Mouse (Mus musculus): ENCODE measurements around the gene Ccl27b. TPM values are rescaled to one million over a fixed set of nuclear protein-coding genes. Genes with fewer than 3 reads are reported as not detected.
"Not testable (repeated sequence)": the region's sequence is repeated elsewhere in the genome, so short reads cannot be mapped to it uniquely, and the experiment has no call there.

Ccl27b gene
- not detected in 2 replicates for total RNA-seq (2017)

DNA sequence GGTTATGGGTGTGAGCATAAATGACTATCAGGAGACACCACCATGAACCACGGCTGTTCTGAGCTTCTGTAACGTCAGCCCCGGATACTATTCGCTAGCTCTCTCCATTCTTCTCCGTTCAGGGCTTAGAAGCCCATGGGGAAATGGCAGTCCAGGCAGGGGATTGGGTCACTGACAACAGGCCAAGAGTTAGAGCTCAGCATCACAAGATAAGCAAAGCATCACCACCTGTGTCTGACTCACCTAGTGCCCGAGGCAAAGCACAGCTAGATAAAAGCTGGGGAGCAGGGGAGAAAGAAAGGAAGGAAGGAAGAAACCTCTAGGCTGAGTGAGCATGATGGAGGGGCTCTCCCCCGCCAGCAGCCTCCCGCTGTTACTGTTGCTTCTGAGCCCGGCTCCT lies at the start of gene Ccl27b:
Gene Ccl27b, plus strand, starts transcription at position 301 of the 400 bp plus-strand sequence.
- not testable (repeated sequence) for ATAC-seq (replicated peaks in 1 of 2; ENCODE audit: insufficient read depth in 1 of 2, low FRiP score in 2 of 2, low TSS enrichment in 1 of 2, low read depth in 1 of 2, poor library complexity in 2 of 2, severe bottlenecking in 2 of 2)

DNA sequence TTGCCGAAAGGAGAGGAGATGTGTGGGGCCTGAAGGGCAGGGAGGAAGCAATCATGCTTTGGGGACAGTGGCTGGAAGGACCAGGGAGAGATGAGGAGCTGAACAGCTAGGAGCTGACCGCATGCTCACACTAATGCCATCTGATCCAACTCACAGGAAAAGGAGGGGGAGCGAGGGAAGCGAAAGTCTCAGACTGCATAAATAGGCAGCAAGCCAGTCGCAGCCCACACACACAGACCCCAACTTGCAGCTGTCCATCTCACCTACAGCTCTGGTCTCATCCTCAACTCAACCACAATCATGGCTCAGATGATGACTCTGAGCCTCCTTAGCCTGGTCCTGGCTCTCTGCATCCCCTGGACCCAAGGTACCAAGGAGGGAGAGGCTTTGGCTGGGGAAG lies 43.2 kb upstream of the Ccl27b start, which contains the start of gene Gm10591:
Gene Gm10591, plus strand, starts transcription at position 301 of the 400 bp plus-strand sequence.
- not testable (repeated sequence) for ATAC-seq (replicated peaks in 1 of 2; ENCODE audit: insufficient read depth in 1 of 2, low FRiP score in 2 of 2, low TSS enrichment in 1 of 2, low read depth in 1 of 2, poor library complexity in 2 of 2, severe bottlenecking in 2 of 2)

DNA sequence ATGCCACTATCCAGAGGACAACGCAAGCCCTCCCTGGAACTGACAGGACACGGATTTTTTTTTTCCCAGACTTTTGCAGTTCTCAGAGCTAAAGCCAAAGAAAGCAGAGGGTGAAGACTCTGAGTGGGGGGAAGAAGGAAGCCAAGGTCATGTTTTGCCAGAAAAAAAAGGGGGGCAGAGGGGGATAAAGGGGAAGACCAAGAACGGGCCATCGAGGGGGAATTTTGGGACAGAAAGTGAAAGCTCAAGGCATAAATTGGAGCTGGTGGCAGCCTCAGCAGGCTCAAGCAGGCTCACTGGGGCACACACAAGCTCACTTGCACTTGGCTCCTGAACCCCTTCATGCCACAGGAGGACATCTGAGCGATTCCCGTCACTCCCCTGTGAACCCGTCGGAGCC lies 25.6 kb upstream of the Ccl27b start, which contains the start of gene Gm2564:
Gene Gm2564, plus strand, starts transcription at position 301 of the 400 bp plus-strand sequence.
- ATAC-seq (replicated peaks in 1 of 2; ENCODE audit: insufficient read depth in 1 of 2, low FRiP score in 2 of 2, low TSS enrichment in 1 of 2, low read depth in 1 of 2, poor library complexity in 2 of 2, severe bottlenecking in 2 of 2): not testable (repeated sequence)

DNA sequence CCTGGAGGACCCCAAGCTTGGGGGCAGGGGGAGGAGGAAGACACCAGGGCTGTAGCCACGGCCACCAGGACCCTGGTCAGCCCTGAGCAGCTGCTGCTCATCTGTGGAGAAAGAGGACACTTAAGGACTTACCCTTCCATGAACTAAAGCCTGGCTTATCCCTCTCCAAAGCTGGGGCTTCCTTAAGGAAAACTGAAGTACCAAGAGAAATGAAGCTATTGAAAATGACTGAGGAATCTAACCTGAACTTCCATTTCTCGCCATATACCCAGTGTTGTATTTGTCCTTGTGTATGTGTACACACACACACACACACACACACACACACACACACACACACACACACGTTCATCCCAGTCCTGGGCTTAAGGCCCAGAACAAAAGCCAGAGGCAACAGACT lies 6.7 kb downstream of the Ccl27b start, which contains the start of gene Il11ra2:
Gene Il11ra2, minus strand, starts transcription at position 101 of the 400 bp plus-strand sequence.
- ATAC-seq (replicated peaks in 1 of 2; ENCODE audit: insufficient read depth in 1 of 2, low FRiP score in 2 of 2, low TSS enrichment in 1 of 2, low read depth in 1 of 2, poor library complexity in 2 of 2, severe bottlenecking in 2 of 2): not testable (repeated sequence)

DNA sequence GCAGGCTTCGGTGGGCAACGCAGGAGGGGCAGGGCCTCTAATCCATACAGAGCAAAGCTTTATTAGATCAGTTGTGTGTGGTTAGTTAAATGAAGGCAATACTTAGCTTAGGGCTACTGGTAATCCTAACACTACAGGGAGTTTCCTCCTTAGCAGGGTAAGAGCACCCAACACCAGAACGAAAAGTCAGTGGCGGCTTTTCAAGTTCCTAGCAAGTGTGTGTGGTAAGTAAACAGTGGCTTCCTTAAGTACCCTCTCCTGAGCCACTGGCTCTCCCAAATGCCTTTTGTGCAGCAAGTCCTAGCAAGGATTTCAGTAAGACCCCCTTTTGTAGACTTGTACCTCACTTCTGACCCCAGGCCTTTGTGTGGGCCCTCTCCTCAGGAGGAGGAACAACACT lies 20.4 kb downstream of the Ccl27b start:
- ATAC-seq (replicated peaks in 1 of 2; ENCODE audit: insufficient read depth in 1 of 2, low FRiP score in 2 of 2, low TSS enrichment in 1 of 2, low read depth in 1 of 2, poor library complexity in 2 of 2, severe bottlenecking in 2 of 2): not testable (repeated sequence)

DNA sequence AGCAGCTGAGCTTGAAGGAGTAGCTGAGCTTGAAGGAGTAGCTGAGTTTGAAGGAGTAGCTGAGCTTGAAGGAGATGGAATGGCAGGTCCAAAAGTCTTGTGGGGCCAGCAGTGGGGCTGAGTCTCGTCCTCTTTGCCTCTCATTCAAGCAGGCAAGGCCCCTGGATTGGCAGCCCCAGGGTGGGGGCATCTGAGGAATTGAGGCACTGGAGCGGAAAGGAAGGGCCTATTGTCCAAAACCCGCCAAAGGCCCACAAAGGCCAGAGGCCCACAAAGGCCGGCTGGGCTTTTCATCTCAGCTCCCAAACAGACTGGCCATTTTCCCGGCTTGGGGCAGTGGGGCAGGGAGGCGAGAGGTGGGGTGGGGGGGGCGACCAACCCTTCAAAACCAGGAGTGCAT lies 24.3 kb downstream of the Ccl27b start:
- ATAC-seq (replicated peaks in 1 of 2; ENCODE audit: insufficient read depth in 1 of 2, low FRiP score in 2 of 2, low TSS enrichment in 1 of 2, low read depth in 1 of 2, poor library complexity in 2 of 2, severe bottlenecking in 2 of 2): not testable (repeated sequence)

DNA sequence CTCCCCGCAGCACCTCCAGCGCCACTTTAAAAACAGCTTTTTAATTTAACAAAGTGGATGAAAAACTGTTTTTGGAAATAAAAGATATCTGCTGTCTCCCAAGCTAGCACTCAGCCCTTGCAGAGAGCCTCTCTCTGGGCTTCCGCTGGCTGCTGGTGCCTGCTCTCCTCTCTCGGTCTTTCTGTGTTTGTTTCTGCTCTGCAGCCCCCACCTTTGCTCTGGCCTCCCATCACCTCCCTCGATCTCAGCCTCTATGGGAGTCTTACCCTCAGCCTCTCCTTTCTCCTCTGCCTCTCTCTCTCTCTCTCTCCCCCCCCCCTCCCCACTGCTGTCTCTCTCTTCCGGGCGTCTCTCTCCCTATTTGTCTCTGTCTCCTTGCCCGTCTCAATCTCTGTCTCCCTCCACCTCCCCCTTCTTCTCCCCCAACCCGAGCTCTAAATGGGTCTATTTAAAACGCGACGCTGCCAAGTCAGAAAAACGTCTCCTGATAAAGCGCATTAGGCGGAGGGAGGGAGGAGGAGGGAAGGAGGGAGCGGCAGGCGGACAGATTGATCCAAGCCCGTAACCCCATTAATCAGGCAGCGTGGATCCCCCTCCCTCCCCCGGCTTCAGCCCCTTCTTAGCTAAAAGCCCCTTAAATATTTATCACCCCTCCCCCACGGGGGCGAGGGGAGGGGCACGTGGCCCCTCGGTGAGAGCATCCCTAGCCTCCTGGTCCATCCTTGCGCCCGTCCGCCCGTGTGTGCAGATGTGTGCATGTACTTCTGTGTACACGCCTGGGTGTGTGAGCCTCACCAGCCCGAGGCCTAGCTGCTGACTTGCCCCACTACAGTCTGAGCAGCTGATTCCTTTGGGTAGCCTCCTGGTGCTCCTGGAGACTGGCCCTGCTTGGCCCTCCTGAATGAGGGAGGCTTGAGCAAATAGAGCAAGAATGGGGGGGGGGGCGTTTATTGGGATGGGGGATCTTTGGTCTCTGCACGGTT lies 25.6 kb downstream of the Ccl27b start:
- ATAC-seq (replicated peaks in 1 of 2; ENCODE audit: insufficient read depth in 1 of 2, low FRiP score in 2 of 2, low TSS enrichment in 1 of 2, low read depth in 1 of 2, poor library complexity in 2 of 2, severe bottlenecking in 2 of 2): not testable (repeated sequence)

DNA sequence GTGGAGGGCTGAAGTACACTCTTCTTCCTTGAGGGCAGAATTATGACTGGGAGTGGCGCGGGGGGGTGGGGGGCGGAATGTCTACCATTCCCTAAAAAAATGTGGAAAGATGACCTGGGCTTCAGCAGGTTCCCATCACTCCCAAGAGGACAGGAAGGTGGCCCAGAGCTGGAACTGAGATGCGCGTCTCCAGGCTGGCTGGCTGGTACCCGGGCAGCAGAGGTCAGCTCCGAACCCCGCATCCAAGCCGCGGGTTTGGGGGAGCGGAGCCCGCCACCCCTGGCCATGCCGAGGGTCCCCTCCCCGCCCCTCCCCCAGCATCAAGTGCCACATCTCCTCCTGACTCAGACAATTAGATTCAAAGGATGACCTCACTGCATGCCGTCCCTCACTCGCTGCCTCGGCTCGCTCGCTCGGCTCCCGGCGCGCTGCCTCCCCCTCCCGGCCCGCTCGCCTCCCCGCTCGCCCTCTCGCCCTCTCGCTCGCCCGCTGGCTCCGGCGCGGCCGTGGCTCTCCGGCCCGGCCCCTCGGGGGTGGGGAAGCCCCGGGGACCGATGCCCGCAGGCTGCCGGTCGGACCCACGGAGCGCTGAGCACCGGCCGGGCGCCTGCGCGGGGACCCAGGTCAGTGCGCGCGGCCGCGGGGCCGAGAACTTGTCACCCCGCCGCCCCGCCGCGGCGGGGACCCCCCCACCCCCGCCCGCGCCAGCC lies 26.6 kb downstream of the Ccl27b start:
- ATAC-seq (replicated peaks in 1 of 2; ENCODE audit: insufficient read depth in 1 of 2, low FRiP score in 2 of 2, low TSS enrichment in 1 of 2, low read depth in 1 of 2, poor library complexity in 2 of 2, severe bottlenecking in 2 of 2): not testable (repeated sequence)

DNA sequence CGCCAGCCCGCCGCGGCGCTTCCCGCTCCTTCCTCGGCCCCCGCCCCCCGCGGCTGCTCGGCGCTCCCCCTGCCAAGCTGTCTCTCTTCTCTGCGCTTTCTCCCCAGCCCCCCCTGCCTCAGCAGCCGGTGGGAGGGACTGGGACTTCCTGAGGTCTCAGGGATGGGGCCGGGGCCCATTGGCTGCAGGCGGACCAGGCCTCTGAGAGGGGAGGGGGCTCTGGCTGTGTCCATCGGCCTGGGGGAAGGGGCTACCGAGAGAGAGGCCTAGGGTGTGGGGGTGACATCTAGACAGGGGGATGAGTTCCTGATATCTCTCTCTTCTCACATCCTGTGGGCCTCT lies 27.1 kb downstream of the Ccl27b start:
- ATAC-seq (replicated peaks in 1 of 2; ENCODE audit: insufficient read depth in 1 of 2, low FRiP score in 2 of 2, low TSS enrichment in 1 of 2, low read depth in 1 of 2, poor library complexity in 2 of 2, severe bottlenecking in 2 of 2): not testable (repeated sequence)

Other genes starting within 250 kb of the Ccl27b start
- gene Gm21586, start 215.9 kb upstream of the Ccl27b start, total RNA-seq (2017): not detected in 2 replicates
- 0.38 and 1.3 TPM in 2 replicates for gene Gm2163, start 188.5 kb upstream of the Ccl27b start, total RNA-seq (2017)
- 0.30 TPM in 1 of 2 replicates, not detected in the other for gene Fam205a2, start 127.1 kb upstream of the Ccl27b start, total RNA-seq (2017)
- not detected in 2 replicates for gene Gm10591, start 43.1 kb upstream of the Ccl27b start, total RNA-seq (2017)
- gene Gm2564, start 25.5 kb upstream of the Ccl27b start, total RNA-seq (2017): 0.88 TPM in 1 of 2 replicates, not detected in the other
- not detected in 2 replicates for gene Il11ra2, start 6.6 kb downstream of the Ccl27b start, total RNA-seq (2017)
- gene 4930578G10Rik, start 80.3 kb downstream of the Ccl27b start, total RNA-seq (2017): not detected in 2 replicates
- not detected in 2 replicates for gene Ccl19, start 101.3 kb downstream of the Ccl27b start, total RNA-seq (2017)
- gene Ccl21a, start 118.7 kb downstream of the Ccl27b start, total RNA-seq (2017): not detected in 2 replicates
- not detected in 2 replicates for gene Fam205a1, start 198.6 kb downstream of the Ccl27b start, total RNA-seq (2017)
- gene Gm12394, start 201.5 kb downstream of the Ccl27b start, total RNA-seq (2017): not detected in 2 replicates
- not detected in 2 replicates for gene Fam205c, start 219.0 kb downstream of the Ccl27b start, total RNA-seq (2017)